Mouse (Mus musculus): ENCODE measurements at regions not wholly inside any gene's neighbourhood (a gene's known extent, or its start where the extent isn't known, plus 50 kb on each side); places are given as distances from the start of the nearest gene placed in this dataset.
"Not testable (repeated sequence)": the region's sequence is repeated elsewhere in the genome, so short reads cannot be mapped to it uniquely, and the experiment has no call there.

DNA sequence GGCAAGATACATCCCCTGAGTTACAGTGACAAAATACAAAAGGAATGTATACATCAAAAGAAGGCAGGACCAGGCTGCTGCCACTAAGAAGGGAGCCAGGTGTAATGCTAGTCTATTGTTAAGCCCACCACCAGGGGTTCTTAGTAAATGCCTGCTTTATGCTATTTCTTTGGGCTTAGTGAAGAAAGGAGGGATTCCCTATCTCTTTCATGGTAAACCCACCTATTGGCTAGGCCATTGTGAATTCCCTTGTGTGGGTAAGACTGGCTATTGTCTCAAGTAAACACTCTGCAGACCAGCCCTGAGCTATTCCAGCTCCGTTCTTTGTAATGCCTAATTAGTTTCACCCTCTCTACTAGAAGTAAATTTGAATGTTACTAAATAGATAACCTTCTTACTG lies 716.6 kb upstream of the 1700015G11Rik start:
- H3K27ac ChIP-seq; H3K4me1 ChIP-seq; H3K27me3 ChIP-seq (replicated peaks); H3K9ac ChIP-seq; ATAC-seq (replicated peaks); H3K9me3 ChIP-seq; H3K36me3 ChIP-seq (replicated peaks); H3K4me3 ChIP-seq; H3K4me2 ChIP-seq: not testable (repeated sequence)
- WGBS: 20% methylated on average over 1 of the region's 1 CpGs

GRCm38 (mm10) chr7:52726236-52726905 lies 710.8 kb upstream of the 1700015G11Rik start:
- 75% methylated on average over 2 of the region's 2 CpGs for WGBS
- no peak overlapping the region for H3K9ac ChIP-seq
- H3K27me3 ChIP-seq (replicated peaks): no peaks in the 10 kb centered on the region
- no peaks in the 10 kb centered on the region for H3K4me1 ChIP-seq
- ATAC-seq (replicated peaks): no peak
- H3K36me3 ChIP-seq (replicated peaks): no peaks in the 10 kb centered on the region
- no peak overlapping the region for H3K4me2 ChIP-seq
- H3K27ac ChIP-seq: no peak overlapping the region
- H3K4me3 ChIP-seq: no peak overlapping the region
- H3K9me3 ChIP-seq: no peaks in the 10 kb centered on the region

DNA sequence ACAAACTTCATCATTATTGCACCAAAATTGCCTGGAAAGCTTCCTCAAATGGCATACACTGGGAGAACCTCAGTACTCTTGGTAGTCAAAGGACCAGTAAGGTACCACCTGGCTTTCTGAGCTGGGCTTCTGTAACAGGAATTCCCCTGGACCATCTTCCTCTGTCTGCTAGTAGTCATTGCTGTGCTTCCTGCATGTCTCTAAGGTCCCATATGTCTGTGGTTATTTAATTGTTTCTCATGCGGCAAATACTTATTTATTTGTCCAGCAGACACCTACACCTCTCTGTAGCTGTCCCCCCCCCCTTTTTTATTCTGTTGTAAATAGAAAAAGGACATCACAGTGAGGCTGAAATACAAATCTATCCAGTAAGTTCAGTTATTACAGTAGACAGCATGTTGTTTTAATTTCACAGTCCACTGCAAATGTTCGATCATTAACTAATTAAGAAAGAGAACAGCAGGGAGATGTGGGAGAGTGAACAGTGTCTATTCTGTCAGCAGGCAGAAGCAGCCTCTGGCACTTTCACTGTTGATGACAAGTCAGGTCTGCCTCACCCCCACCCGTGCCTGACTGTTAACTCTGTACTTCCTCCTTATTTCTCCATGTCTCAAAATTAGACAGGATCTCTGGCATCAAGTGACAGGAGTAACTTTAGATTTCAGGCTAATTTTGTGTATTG lies 687.1 kb upstream of the 1700015G11Rik start:
- no peaks in the 10 kb centered on the region for H3K4me1 ChIP-seq
- no peak overlapping the region for H3K4me3 ChIP-seq
- no peak overlapping the region for H3K9ac ChIP-seq
- H3K27me3 ChIP-seq (replicated peaks): no peaks in the 10 kb centered on the region
- WGBS: 65% methylated on average over 3 of the region's 3 CpGs
- H3K27ac ChIP-seq: no peak overlapping the region
- ATAC-seq (replicated peaks): peak; percentile 72; the same call in 1 of the 2 replicates
- no peaks in the 10 kb centered on the region for H3K9me3 ChIP-seq
- H3K4me2 ChIP-seq: no peak overlapping the region
- H3K36me3 ChIP-seq (replicated peaks): no peaks in the 10 kb centered on the region

GRCm38 (mm10) chr7:52668341-52668740 lies 652.8 kb upstream of the 1700015G11Rik start:
- H3K9me3 ChIP-seq: no peaks in the 10 kb centered on the region
- H3K4me3 ChIP-seq: no peak overlapping the region
- no peaks in the 10 kb centered on the region for H3K36me3 ChIP-seq (replicated peaks)
- no peaks in the 10 kb centered on the region for H3K27me3 ChIP-seq (replicated peaks)
- H3K4me1 ChIP-seq: no peaks in the 10 kb centered on the region
- no peak overlapping the region for H3K27ac ChIP-seq
- ATAC-seq (replicated peaks): no peak
- H3K9ac ChIP-seq: no peak overlapping the region
- WGBS: 89% methylated on average over 1 of the region's 1 CpGs
- no peak overlapping the region for H3K4me2 ChIP-seq

Data from midbrain, embryonic 15.5 days (tissue).